Mouse (Mus musculus) spleen, adult 12 weeks (tissue): Measurements from ENCODE around the gene Zfp229.
A peak's percentile ranks its signal among the peaks of the same experiment; 100 is the strongest.
"Not testable (repeated sequence)": the region's sequence is repeated elsewhere in the genome, so short reads cannot be mapped to it uniquely, and the experiment has no call there.

Experiments used
- DNase-seq: peaks from one replicate; pipeline ENCODE4 v3.0.0; 2022; ENCODE audit warnings: low spot score

Gene Zfp229

GRCm38 (mm10) chr17:21730495-21730894, at the start of gene Zfp229:
Zfp229 (plus strand) TSS chr17:21730795.
- DNase-seq = not testable (repeated sequence)

GRCm38 (mm10) chr17:21691560-21691959, 39.0 kb upstream of the Zfp229 start, which contains the start of gene Gm10226:
Gm10226 (plus strand) TSS chr17:21691860.
- DNase-seq = no peak

GRCm38 (mm10) chr17:21693342-21693741, 37.3 kb upstream of the Zfp229 start:
- DNase-seq = no peak

GRCm38 (mm10) chr17:21696073-21696472, 34.5 kb upstream of the Zfp229 start:
- no peak for DNase-seq

- peak; percentile 59 for DNase-seq
Observed at GRCm38 (mm10) chr17:21702281-21703240, 28.0 kb upstream of the Zfp229 start.

- no peak for DNase-seq
Observed at GRCm38 (mm10) chr17:21703414-21703813, 27.2 kb upstream of the Zfp229 start.

- DNase-seq = peak; percentile 66
Observed at GRCm38 (mm10) chr17:21707343-21707996, 23.1 kb upstream of the Zfp229 start, which contains the start of gene Zfp760. Zfp760 (plus strand) TSS chr17:21707741.

GRCm38 (mm10) chr17:21708401-21708800, 22.2 kb upstream of the Zfp229 start:
- DNase-seq = no peak

- DNase-seq = no peak
Observed at GRCm38 (mm10) chr17:21733049-21733448, 2.5 kb downstream of the Zfp229 start.

GRCm38 (mm10) chr17:21733529-21734031, 3.0 kb downstream of the Zfp229 start:
- peak; percentile 54 for DNase-seq

GRCm38 (mm10) chr17:21752791-21753190, 22.2 kb downstream of the Zfp229 start:
- DNase-seq = no peak

- DNase-seq = no peak
Observed at GRCm38 (mm10) chr17:21753342-21754208, 23.0 kb downstream of the Zfp229 start.

GRCm38 (mm10) chr17:21770336-21770735, 39.7 kb downstream of the Zfp229 start:
- DNase-seq = no peak

GRCm38 (mm10) chr17:21792256-21792655, 61.7 kb downstream of the Zfp229 start:
- no peak for DNase-seq

GRCm38 (mm10) chr17:21801373-21801772, 70.8 kb downstream of the Zfp229 start:
- not testable (repeated sequence) for DNase-seq
